Mouse (Mus musculus): Measurements from ENCODE around the gene Faah. TPM values are rescaled to one million over a fixed set of nuclear protein-coding genes. Genes with fewer than 3 reads are reported as not detected.

The Faah gene
- total and polyA plus RNA-seq, 3 experiments = 10.8 to 22.2 TPM; not detected in 1

Other genes starting within 250 kb of the Faah start
- not detected in 2 replicates for gene Tex38, start 236.9 kb downstream of the Faah start, total RNA-seq (2012; rRNA removed)
- under 1 TPM in 1 of 2 experiments, not detected in 1; 0.15 TPM for gene Tex38, start 236.9 kb downstream of the Faah start, polyA plus RNA-seq (2012; ENCODE audit: insufficient read depth in 1 of 2, insufficient read length in 2 of 2, low read depth in 1 of 2, low replicate concordance in 2 of 2, missing spikeins in 1 of 2)
- 18.9 and 24.5 TPM in 2 replicates for gene Atpaf1, start 233.1 kb downstream of the Faah start, total RNA-seq (2012; rRNA removed)
- 10 to 100 TPM in 1 of 2 experiments, not detected in 1; 23.4 TPM for gene Atpaf1, start 233.1 kb downstream of the Faah start, polyA plus RNA-seq (2012; ENCODE audit: insufficient read depth in 1 of 2, insufficient read length in 2 of 2, low read depth in 1 of 2, low replicate concordance in 2 of 2, missing spikeins in 1 of 2)
- 11.2 and 17.7 TPM in 2 replicates for gene Mob3c, start 189.8 kb downstream of the Faah start, total RNA-seq (2012; rRNA removed)
- gene Mob3c, start 189.8 kb downstream of the Faah start, polyA plus RNA-seq (2012; ENCODE audit: insufficient read depth in 1 of 2, insufficient read length in 2 of 2, low read depth in 1 of 2, low replicate concordance in 2 of 2, missing spikeins in 1 of 2) = 1 to 10 TPM in 1 of 2 experiments, not detected in 1; 9.5 TPM
- gene Mknk1, start 178.7 kb downstream of the Faah start, total RNA-seq (2012; rRNA removed) = 24.0 and 25.8 TPM in 2 replicates
- 10 to 100 TPM in 1 of 2 experiments, not detected in 1; 38.5 TPM for gene Mknk1, start 178.7 kb downstream of the Faah start, polyA plus RNA-seq (2012; ENCODE audit: insufficient read depth in 1 of 2, insufficient read length in 2 of 2, low read depth in 1 of 2, low replicate concordance in 2 of 2, missing spikeins in 1 of 2)
- not detected in 2 replicates for gene Kncn, start 133.5 kb downstream of the Faah start, total RNA-seq (2012; rRNA removed)
- not detected for gene Kncn, start 133.5 kb downstream of the Faah start, polyA plus RNA-seq (2012; ENCODE audit: insufficient read depth in 1 of 2, insufficient read length in 2 of 2, low read depth in 1 of 2, low replicate concordance in 2 of 2, missing spikeins in 1 of 2)
- not detected in 2 replicates for gene 6430628N08Rik, start 127.3 kb downstream of the Faah start, total RNA-seq (2012; rRNA removed)
- not detected for gene 6430628N08Rik, start 127.3 kb downstream of the Faah start, polyA plus RNA-seq (2012; ENCODE audit: insufficient read depth in 1 of 2, insufficient read length in 2 of 2, low read depth in 1 of 2, low replicate concordance in 2 of 2, missing spikeins in 1 of 2)
- 0.16 and 0.19 TPM in 2 replicates for gene Dmbx1, start 78.0 kb downstream of the Faah start, total RNA-seq (2012; rRNA removed)
- 1 to 10 TPM in 1 of 2 experiments, not detected in 1; 2.3 TPM for gene Dmbx1, start 78.0 kb downstream of the Faah start, polyA plus RNA-seq (2012; ENCODE audit: insufficient read depth in 1 of 2, insufficient read length in 2 of 2, low read depth in 1 of 2, low replicate concordance in 2 of 2, missing spikeins in 1 of 2)
- 13.6 and 14.9 TPM in 2 replicates for gene Nsun4, start 36.0 kb upstream of the Faah start, total RNA-seq (2012; rRNA removed)
- 10 to 100 TPM in 1 of 2 experiments, not detected in 1; 11.8 TPM for gene Nsun4, start 36.0 kb upstream of the Faah start, polyA plus RNA-seq (2012; ENCODE audit: insufficient read depth in 1 of 2, insufficient read length in 2 of 2, low read depth in 1 of 2, low replicate concordance in 2 of 2, missing spikeins in 1 of 2)
- gene Uqcrh, start 57.1 kb upstream of the Faah start, total RNA-seq (2012; rRNA removed) = 444 and 529 TPM in 2 replicates
- gene Uqcrh, start 57.1 kb upstream of the Faah start, polyA plus RNA-seq (2012; ENCODE audit: insufficient read depth in 1 of 2, insufficient read length in 2 of 2, low read depth in 1 of 2, low replicate concordance in 2 of 2, missing spikeins in 1 of 2) = 100 to 1,000 TPM; 392 to 414 TPM
- gene Lrrc41, start 57.3 kb upstream of the Faah start, total RNA-seq (2012; rRNA removed) = 52.8 and 64.4 TPM in 2 replicates
- gene Lrrc41, start 57.3 kb upstream of the Faah start, polyA plus RNA-seq (2012; ENCODE audit: insufficient read depth in 1 of 2, insufficient read length in 2 of 2, low read depth in 1 of 2, low replicate concordance in 2 of 2, missing spikeins in 1 of 2) = 10 to 100 TPM in 1 of 2 experiments, not detected in 1; 73.3 TPM
- 25.0 and 29.4 TPM in 2 replicates for gene Rad54l, start 105.8 kb upstream of the Faah start, total RNA-seq (2012; rRNA removed)
- 10 to 100 TPM in 1 of 2 experiments, not detected in 1; 44.0 TPM for gene Rad54l, start 105.8 kb upstream of the Faah start, polyA plus RNA-seq (2012; ENCODE audit: insufficient read depth in 1 of 2, insufficient read length in 2 of 2, low read depth in 1 of 2, low replicate concordance in 2 of 2, missing spikeins in 1 of 2)
- 29.1 and 35.3 TPM in 2 replicates for gene Pomgnt1, start 105.9 kb upstream of the Faah start, total RNA-seq (2012; rRNA removed)
- 10 to 100 TPM in 1 of 2 experiments, not detected in 1; 33.6 TPM for gene Pomgnt1, start 105.9 kb upstream of the Faah start, polyA plus RNA-seq (2012; ENCODE audit: insufficient read depth in 1 of 2, insufficient read length in 2 of 2, low read depth in 1 of 2, low replicate concordance in 2 of 2, missing spikeins in 1 of 2)
- 0.85 and 1.2 TPM in 2 replicates for gene Lurap1, start 133.4 kb upstream of the Faah start, total RNA-seq (2012; rRNA removed)
- 1 to 10 TPM in 1 of 2 experiments, not detected in 1; 1.2 TPM for gene Lurap1, start 133.4 kb upstream of the Faah start, polyA plus RNA-seq (2012; ENCODE audit: insufficient read depth in 1 of 2, insufficient read length in 2 of 2, low read depth in 1 of 2, low replicate concordance in 2 of 2, missing spikeins in 1 of 2)
- 0.08 TPM in 1 of 2 replicates, not detected in the other for gene Tspan1, start 149.7 kb upstream of the Faah start, total RNA-seq (2012; rRNA removed)
- under 1 TPM in 1 of 2 experiments, not detected in 1; 0.03 TPM for gene Tspan1, start 149.7 kb upstream of the Faah start, polyA plus RNA-seq (2012; ENCODE audit: insufficient read depth in 1 of 2, insufficient read length in 2 of 2, low read depth in 1 of 2, low replicate concordance in 2 of 2, missing spikeins in 1 of 2)
- not detected in 2 replicates for gene 1700042G07Rik, start 155.4 kb upstream of the Faah start, total RNA-seq (2012; rRNA removed)
- not detected for gene 1700042G07Rik, start 155.4 kb upstream of the Faah start, polyA plus RNA-seq (2012; ENCODE audit: insufficient read depth in 1 of 2, insufficient read length in 2 of 2, low read depth in 1 of 2, low replicate concordance in 2 of 2, missing spikeins in 1 of 2)
- not detected in 2 replicates for gene Gm49337, start 155.5 kb upstream of the Faah start, total RNA-seq (2012; rRNA removed)
- gene Gm49337, start 155.5 kb upstream of the Faah start, polyA plus RNA-seq (2012; ENCODE audit: insufficient read depth in 1 of 2, insufficient read length in 2 of 2, low read depth in 1 of 2, low replicate concordance in 2 of 2, missing spikeins in 1 of 2) = not detected
- gene Pik3r3, start 203.7 kb upstream of the Faah start, total RNA-seq (2012; rRNA removed) = 1.1 and 2.5 TPM in 2 replicates
- 1 to 10 TPM in 1 of 2 experiments, not detected in 1; 2.1 TPM for gene Pik3r3, start 203.7 kb upstream of the Faah start, polyA plus RNA-seq (2012; ENCODE audit: insufficient read depth in 1 of 2, insufficient read length in 2 of 2, low read depth in 1 of 2, low replicate concordance in 2 of 2, missing spikeins in 1 of 2)